Mouse (Mus musculus): ENCODE measurements at regions not wholly inside any gene's neighbourhood (a gene's known extent, or its start where the extent isn't known, plus 50 kb on each side); places are given as distances from the start of the nearest gene placed in this dataset.

DNA sequence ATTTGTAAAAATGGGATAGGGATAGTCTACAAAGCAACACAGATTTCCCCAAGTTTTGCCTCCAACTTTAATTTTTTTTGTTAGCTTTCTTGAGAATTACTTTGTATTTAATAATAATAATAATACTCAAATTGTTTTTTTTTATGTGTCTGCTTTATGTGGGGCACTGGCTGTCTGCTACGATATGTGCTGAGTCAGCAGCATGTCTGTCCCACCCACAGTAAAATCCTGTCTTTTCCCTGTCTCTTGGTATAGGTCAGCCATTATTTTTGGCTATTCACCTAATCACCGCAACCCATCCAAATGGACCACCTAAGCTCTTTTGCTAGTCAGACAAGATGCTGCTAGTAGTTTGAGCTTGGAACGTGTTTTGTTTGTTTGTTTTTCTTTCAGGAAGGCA lies 473.0 kb downstream of the Hs3st4 start:
- DNase-seq (ENCODE audit: low spot score in 2 of 2), result no peak

DNA sequence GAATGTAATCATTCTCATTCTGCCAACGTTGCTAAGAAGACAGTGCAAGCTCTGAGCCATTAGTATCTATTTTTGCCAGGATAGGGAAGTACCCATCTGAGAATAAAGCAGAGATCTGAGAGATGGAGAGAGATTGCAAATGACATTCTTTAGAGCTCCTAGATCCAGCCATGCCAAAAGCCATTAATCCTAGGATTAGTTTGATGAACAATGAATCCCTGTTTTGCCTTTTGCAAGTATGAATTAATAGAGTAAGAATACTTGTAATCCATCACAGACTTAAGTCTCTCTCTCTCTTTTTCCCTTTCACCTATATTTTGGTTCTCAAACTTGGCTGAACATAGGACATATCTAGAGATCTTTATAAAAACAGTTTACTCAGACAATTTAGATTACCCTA lies 504.7 kb downstream of the Hs3st4 start:
- no peak for DNase-seq (ENCODE audit: low spot score in 2 of 2)

DNA sequence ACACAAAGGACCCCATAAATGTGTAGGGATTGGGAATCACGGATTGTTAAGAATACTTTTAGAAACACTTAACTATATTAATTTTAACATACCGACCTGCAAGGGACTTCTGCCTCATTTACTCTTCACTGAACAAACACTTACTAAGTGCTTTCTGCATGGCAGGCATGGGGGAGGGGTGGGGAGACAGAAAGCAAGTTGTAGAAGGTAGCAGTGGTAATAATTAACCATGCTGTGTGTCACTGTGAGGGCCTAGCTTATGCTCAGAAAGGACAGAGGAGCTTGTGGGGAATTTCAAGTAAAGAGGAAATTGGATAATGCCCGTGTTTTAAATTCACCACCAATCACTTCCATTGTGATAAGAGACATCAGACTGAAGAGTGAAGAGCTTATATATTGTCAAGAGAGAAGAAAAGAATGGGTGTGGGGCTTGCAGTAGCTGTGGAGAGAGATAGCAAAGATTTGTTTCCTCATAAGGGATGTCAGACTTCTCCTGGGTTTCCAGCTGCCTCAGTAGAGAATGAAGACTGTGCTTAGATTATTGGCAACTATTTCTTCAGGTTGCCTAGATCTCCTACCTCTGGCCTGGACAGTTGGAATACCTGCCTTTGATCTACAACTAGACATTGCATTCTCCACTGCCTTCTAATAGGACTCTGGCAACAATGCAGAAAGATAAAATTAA lies 508.6 kb downstream of the Hs3st4 start:
- DNase-seq (ENCODE audit: low spot score in 2 of 2), result no peak

DNA sequence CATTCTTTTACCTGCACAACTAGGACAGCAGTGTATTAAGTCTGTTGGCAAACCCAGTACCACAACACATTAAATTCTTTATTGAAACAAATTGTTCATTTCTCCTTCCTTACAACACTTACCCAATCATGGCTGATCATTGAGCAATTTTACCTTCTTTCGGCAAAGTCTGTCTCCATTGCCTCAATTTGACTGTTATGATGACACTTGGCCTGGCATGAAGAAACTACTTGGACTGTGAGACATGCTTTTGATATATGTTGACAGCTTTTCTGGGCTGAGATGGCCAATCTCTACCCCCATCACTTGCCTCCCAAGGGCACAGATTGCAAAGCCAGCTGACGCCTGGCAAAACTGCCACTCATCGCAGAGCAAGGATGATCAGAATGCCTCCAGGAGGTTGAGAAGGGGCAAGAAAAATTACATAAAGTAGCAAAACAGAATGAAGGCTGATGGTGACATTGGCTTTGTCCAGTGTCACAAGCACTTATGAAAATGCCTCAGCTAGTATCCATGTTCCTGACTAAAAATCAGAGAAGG lies 509.3 kb downstream of the Hs3st4 start:
- DNase-seq (ENCODE audit: low spot score in 2 of 2), result no peak

GRCm38 (mm10) chr7:124500636-124501035 lies 518.0 kb downstream of the Hs3st4 start:
- no peak for DNase-seq (ENCODE audit: low spot score in 2 of 2)

- DNase-seq (ENCODE audit: low spot score in 2 of 2), result no peak
Observed at GRCm38 (mm10) chr7:124502760-124503159, 520.1 kb downstream of the Hs3st4 start.

DNA sequence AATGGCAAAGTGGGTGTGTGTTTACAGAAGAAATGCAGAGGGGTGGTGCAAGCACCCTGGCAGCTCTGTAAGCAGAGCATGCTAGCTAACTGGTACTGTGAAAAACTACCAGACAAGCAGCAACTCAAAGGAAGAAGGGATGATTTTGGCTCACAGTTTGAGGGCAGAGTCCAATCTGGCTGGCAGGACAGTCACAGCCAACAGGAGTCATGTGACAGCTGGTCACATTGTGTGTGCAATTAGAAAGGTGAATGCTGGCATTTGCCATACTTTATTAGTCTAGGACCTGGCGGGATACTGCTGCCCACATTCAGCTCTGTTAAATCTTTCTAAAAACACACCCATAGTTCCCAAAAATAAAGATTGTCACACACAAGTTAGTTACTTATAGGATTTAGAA lies 566.4 kb downstream of the Hs3st4 start:
- DNase-seq (ENCODE audit: low spot score in 2 of 2), result no peak

- no peak for DNase-seq (ENCODE audit: low spot score in 2 of 2)
Observed at GRCm38 (mm10) chr7:124557213-124557612, 574.5 kb downstream of the Hs3st4 start.

DNA sequence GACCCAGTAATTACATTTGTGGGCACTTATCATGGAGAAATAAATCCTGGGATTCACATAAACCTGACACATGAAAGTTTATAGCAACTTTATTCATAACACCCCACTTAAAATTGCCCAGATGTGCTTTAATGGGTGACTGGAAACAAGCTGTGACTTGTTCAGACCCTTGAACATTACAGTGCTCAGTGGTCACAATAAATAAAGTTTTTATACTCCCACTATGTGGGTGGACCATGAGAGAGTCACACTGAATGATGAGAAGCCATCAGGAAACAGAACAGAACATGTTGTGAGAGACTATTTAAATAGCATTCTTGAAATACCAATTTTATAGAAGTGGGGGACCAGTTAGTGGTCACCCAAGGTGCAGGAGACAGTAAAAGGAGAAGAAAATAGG lies 588.1 kb downstream of the Hs3st4 start:
- DNase-seq (ENCODE audit: low spot score in 2 of 2), result no peak

DNA sequence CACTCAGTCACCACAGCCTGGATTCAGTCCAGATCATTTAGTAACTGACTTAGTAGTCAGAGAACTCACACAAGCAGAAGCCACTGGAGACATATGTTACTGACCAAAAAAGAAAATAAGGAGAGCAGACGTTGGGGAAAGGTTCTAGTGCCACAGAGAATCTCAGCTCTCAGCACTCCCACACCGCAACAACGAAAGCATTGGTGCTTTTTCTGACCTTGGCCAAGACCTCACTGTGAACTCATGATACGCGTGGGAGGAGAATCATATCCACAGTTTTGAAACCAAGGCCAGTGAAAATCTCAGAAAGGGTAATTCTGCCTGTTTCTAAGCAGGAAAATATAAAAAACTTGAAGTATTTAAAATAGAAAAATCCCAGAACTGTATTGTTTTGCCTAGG lies 591.0 kb downstream of the Hs3st4 start:
- DNase-seq (ENCODE audit: low spot score in 2 of 2), result no peak

- no peak for DNase-seq (ENCODE audit: low spot score in 2 of 2)
Observed at GRCm38 (mm10) chr7:124581342-124581741, 598.7 kb downstream of the Hs3st4 start.

GRCm38 (mm10) chr7:124585296-124585695 lies 602.6 kb downstream of the Hs3st4 start:
- no peak for DNase-seq (ENCODE audit: low spot score in 2 of 2)

- DNase-seq (ENCODE audit: low spot score in 2 of 2), result no peak
Observed at GRCm38 (mm10) chr7:124591369-124591768, 608.7 kb downstream of the Hs3st4 start.

GRCm38 (mm10) chr7:124593462-124593861 lies 610.8 kb downstream of the Hs3st4 start:
- DNase-seq (ENCODE audit: low spot score in 2 of 2), result no peak

- DNase-seq (ENCODE audit: low spot score in 2 of 2), result no peak
Observed at GRCm38 (mm10) chr7:124600767-124601166, 618.1 kb downstream of the Hs3st4 start.

DNA sequence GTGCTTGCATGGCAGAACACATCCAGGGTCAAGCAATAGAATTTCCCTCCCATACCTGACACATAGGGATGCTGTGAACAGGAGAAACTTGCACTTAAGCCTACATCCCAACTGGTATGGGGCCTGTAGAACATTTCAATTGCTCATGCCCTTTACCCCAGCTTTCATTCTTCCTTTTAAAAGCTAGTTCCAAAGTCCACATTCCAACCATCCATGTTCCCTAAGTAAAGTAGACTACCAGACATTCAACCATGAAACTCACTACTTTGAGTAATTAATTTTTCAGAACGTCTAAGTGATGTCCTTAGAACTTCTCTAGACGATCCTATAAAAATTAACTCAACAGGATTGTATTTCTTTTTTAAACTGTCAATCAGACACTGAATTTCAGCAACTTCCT lies 621.9 kb downstream of the Hs3st4 start:
- no peak for DNase-seq (ENCODE audit: low spot score in 2 of 2)

DNA sequence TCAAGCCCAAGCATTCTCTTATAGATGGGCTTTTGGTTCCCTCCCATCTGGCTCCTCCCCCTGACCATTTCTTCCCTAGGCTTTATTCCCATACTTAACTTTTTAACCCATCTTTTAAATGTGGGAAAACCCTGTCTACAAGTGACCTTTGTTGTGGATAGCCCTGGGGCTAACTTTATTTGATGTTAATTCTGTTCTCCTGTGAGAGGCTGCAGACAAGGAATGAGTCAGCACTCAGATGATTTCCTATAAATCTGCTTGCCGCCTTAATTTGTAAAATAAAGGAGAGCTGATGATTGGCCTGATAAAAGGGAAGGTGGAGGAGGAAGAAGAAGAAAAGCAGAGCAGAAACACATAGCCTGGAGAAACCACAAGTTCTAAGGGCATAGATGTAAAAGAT lies 623.3 kb downstream of the Hs3st4 start:
- DNase-seq (ENCODE audit: low spot score in 2 of 2), result no peak

DNA sequence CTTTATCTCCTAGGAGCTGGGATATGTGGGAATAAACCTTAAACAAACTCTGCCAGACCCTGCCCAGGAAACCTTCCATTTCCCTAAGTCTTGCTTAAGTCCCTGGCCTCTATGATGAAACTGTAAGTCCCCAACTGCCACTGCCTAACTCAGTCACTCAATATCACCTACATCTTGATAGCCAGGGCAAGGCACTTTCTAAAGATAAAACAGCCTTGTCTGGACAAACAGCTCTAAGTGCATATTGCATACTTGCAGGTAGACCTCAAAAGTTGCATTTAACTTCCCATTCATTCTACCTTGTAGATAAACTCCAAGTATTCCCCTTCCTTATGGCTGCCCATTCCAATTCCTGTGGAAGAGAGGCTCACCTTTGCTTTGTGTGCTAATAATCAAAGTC lies 624.4 kb downstream of the Hs3st4 start:
- DNase-seq (ENCODE audit: low spot score in 2 of 2), result no peak

GRCm38 (mm10) chr7:124610437-124610836 lies 627.8 kb downstream of the Hs3st4 start:
- no peak for DNase-seq (ENCODE audit: low spot score in 2 of 2)

GRCm38 (mm10) chr7:124647131-124647530 lies 664.5 kb downstream of the Hs3st4 start:
- DNase-seq (ENCODE audit: low spot score in 2 of 2), result no peak

DNA sequence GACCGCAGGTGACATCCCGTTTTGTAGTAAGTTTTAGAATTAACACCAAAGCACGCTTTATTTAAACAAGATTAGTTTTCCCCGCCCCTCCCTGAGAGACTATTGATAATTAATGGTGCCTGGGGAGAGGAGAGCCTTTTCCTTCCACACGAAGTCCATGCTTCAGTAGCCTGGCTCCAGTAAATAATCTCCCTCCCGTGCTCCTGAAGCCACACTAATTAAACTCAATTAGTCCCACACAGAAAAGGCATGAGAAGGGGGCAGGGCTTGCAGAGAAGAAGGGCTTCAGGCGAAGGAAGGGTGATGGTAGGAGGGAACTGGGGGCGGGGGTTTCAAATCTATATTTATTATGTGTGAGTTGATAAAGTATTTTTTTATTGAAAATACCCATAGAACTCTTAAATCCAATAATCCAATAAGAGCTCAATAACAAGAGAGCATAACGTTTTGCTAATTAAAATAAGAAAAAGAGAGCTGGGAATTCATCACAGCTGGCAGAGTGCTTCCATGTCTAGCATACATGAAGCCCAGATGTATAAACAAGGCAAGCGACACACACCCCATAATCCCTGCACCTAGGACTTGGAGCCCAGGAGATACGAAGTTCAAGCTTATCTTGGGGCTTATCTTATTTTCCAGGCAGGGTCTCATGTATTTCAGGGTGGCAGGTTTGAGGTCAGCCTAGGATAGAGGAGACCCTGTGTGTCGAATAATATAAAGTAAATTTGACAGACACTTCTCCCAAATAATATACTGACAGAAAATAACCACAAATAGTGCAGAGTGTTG lies 684.7 kb downstream of the Hs3st4 start:
- no peak for DNase-seq (ENCODE audit: low spot score in 2 of 2)

GRCm38 (mm10) chr7:124668058-124668457 lies 685.4 kb downstream of the Hs3st4 start:
- DNase-seq (ENCODE audit: low spot score in 2 of 2), result no peak

GRCm38 (mm10) chr7:124670477-124670876 lies 687.8 kb downstream of the Hs3st4 start:
- no peak for DNase-seq (ENCODE audit: low spot score in 2 of 2)
